Mouse (Mus musculus): ENCODE measurements around the gene Anapc11. TPM values are rescaled to one million over a fixed set of nuclear protein-coding genes. Genes with fewer than 3 reads are reported as not detected.
A peak's percentile ranks its signal among the peaks of the same experiment; 100 is the strongest.

Anapc11 gene
- polyA plus RNA-seq, 1 experiment, result 97.9 TPM

DNA sequence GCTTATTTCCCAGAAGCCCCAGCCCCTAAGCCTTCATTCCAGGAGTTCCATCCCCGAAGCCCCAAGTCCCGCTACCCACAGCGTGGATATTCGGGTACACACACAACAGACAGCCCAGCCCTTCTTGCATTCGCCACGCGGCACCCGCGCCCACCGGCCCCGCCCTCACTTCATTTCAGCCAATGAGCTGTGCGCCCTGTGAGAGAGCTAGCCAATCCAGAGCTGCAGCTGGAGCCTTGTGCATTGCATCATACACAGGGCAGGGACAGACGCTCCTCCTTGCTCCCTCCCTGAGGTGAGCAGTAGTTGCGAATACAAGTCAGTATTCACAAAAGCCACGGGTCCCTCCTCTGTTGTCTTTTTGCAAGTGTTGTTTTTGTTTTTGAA is 45.4 kb downstream of the Anapc11 start, which contains the start of gene Pycr1:
Gene Pycr1, minus strand, starts transcription at position 169 of the 387 bp plus-strand sequence.
- no peak for TF ChIP-seq CTCF (IDR thresholded peaks at IDR 0.05; ENCODE audit: extremely low read depth, insufficient read length, insufficient replicate concordance, low read depth, low read length)
- no peak for TF ChIP-seq POLR2A (IDR thresholded peaks at IDR 0.05; ENCODE audit: low read depth, low read length)
- Histone ChIP-seq H3K27ac (ENCODE audit: insufficient read depth, low read depth, low read length) (no peak within 1 kb of the TSS), H3K4me1 (ENCODE audit: control insufficient read depth, insufficient read depth, insufficient read length, low read length) (peaks cover 6% of the 10 kb centered on the region; the same call in 1 of the 2 replicates), H3K27me3 (ENCODE audit: control insufficient read depth, insufficient read depth, low read length) (no peaks in the 10 kb centered on the region; the same call in 1 of the 2 replicates), H3K36me3 (ENCODE audit: control insufficient read depth, insufficient read depth, low read length) (no peaks in the 10 kb centered on the region), H3K4me3 (ENCODE audit: low read depth, low read length) (peak within 1 kb of the TSS; percentile 67)
- under 1% methylated on average over 15 of the region's 15 CpGs for WGBS

DNA sequence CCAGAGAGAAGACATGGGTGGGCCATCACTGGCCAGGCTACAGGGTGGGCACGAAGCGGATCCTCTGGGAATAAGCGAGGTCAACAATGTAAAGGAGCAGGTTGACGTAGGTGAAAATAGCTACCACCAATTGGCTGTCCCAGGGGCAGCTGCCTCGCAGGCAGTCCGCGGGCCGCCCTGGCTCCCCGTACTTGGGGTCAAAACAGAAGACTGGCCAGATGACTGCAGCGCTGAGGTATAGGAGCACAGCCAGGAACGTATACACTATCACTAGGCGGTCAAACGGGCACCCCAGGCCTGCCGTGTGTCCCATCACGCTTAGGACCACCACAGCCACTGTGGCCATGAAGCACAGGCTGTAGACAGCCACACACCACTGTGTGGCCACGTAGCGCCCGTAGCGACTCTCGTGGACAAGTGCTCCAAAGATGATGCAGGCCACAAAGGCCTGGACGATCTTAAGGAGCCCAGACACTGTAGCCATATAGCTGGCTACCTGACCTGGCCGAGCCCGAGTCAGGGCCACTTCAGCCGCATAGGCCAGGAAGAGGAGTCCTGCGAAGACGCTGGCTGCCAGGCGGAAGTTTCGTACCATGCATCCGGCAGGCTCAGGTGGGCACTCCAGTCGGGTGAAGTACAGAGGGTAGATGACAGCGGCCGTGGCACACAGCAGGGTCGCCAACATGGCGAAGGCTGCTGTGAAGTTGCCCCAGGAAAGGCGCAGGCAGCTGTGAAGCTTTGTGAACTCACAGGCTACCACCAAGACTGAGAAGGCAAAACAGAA is 49.0 kb downstream of the Anapc11 start:
- Histone ChIP-seq H3K27me3 (ENCODE audit: control insufficient read depth, insufficient read depth, low read length) (no peaks in the 10 kb centered on the region; the same call in 1 of the 2 replicates), H3K4me3 (ENCODE audit: low read depth, low read length) (peak overlapping the region; percentile 48; the same call in 1 of the 2 replicates), H3K4me1 (ENCODE audit: control insufficient read depth, insufficient read depth, insufficient read length, low read length) (peaks cover 6% of the 10 kb centered on the region; the same call in 1 of the 2 replicates), H3K36me3 (ENCODE audit: control insufficient read depth, insufficient read depth, low read length) (no peaks in the 10 kb centered on the region), H3K27ac (ENCODE audit: insufficient read depth, low read depth, low read length) (no peak overlapping the region; the same call in 1 of the 2 replicates)
- WGBS, result 88% methylated on average over 35 of the region's 35 CpGs
- TF ChIP-seq POLR2A (IDR thresholded peaks at IDR 0.05; ENCODE audit: low read depth, low read length), result no peak
- no peak for TF ChIP-seq CTCF (IDR thresholded peaks at IDR 0.05; ENCODE audit: extremely low read depth, insufficient read length, insufficient replicate concordance, low read depth, low read length)

DNA sequence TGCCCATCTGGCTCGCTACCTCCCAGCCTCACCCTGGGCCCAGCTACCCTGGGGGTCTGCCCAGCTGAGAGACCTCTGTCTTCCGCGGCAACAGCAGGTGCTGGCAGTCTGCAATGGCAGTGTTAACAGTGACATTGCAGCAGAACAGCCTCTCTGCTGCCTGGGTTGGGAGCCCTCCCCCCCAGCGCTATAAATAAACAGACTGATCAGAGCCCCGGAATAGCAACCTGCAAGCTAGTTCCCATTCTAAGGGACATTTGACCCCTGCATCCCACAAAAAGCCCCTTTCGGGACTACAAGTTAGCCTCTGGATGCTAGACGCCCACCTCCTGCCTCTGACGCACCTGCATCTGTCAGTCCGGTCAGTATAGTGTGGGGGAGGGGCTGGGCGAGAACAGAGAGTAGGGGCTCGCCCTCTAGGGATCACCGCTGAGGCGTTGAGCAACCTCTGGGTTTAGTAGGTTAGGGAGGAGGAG is 49.8 kb downstream of the Anapc11 start, which contains the start of gene Myadml2:
Gene Myadml2, minus strand, starts transcription at position 158 of the 476 bp plus-strand sequence.
- TF ChIP-seq CTCF (IDR thresholded peaks at IDR 0.05; ENCODE audit: extremely low read depth, insufficient read length, insufficient replicate concordance, low read depth, low read length), result no peak
- no peak for TF ChIP-seq POLR2A (IDR thresholded peaks at IDR 0.05; ENCODE audit: low read depth, low read length)
- Histone ChIP-seq H3K4me1 (ENCODE audit: control insufficient read depth, insufficient read depth, insufficient read length, low read length) (peaks cover 5% of the 10 kb centered on the region; the same call in 1 of the 2 replicates), H3K27ac (ENCODE audit: insufficient read depth, low read depth, low read length) (peak within 1 kb of the TSS; percentile 11; the same call in 1 of the 2 replicates), H3K27me3 (ENCODE audit: control insufficient read depth, insufficient read depth, low read length) (no peaks in the 10 kb centered on the region), H3K4me3 (ENCODE audit: low read depth, low read length) (peak within 1 kb of the TSS; percentile 48), H3K36me3 (ENCODE audit: control insufficient read depth, insufficient read depth, low read length) (no peaks in the 10 kb centered on the region)
- 11% methylated on average over 13 of the region's 13 CpGs for WGBS

DNA sequence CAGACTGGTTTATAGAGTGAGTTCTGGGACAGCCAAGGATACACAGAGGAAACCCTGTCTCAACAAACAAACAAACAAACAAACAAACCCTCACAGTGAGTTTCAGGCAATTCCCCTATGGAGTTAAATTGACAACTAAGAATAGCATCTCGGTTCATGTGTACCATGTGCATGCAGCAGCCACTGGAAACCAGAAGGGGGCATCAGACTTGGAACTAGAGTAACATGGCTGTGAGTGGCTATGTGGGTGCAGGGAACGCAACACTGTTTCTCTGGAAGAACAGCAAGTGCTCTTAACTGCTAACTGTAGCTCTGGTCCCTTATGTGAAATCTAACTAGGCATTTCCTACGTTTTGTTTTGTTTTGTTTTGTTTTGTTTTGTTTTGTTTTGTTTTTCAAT is 53.7 kb downstream of the Anapc11 start:
- Histone ChIP-seq H3K27ac (ENCODE audit: insufficient read depth, low read depth, low read length) (no peak overlapping the region), H3K36me3 (ENCODE audit: control insufficient read depth, insufficient read depth, low read length) (no peaks in the 10 kb centered on the region), H3K27me3 (ENCODE audit: control insufficient read depth, insufficient read depth, low read length) (no peaks in the 10 kb centered on the region), H3K4me1 (ENCODE audit: control insufficient read depth, insufficient read depth, insufficient read length, low read length) (peaks cover 2% of the 10 kb centered on the region; the same call in 1 of the 2 replicates), H3K4me3 (ENCODE audit: low read depth, low read length) (no peak overlapping the region)
- no peak for TF ChIP-seq CTCF (IDR thresholded peaks at IDR 0.05; ENCODE audit: extremely low read depth, insufficient read length, insufficient replicate concordance, low read depth, low read length)
- TF ChIP-seq POLR2A (IDR thresholded peaks at IDR 0.05; ENCODE audit: low read depth, low read length), result no peak
- 74% methylated on average over 3 of the region's 3 CpGs for WGBS

DNA sequence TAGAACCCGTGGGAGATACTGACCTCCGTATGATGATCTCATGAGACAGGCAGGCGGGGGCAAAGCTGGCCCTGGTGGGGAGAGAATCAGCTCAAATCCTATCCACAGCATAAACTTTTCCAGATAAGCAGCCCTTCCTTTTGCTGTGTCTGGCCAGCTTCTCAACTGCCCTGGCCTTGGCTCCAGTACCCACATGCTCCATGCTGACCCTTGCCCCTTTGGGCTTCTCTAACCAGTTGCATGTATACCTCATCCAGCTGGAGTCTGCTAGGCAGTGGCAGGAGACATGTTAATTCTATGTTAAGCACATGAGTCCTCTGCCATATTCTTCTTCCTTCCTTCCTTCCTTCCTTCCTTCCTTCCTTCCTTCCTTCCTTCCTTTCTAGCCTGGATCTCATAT is 56.5 kb downstream of the Anapc11 start:
- Histone ChIP-seq H3K27me3 (ENCODE audit: control insufficient read depth, insufficient read depth, low read length) (peaks cover 9% of the 10 kb centered on the region), H3K4me3 (ENCODE audit: low read depth, low read length) (no peak overlapping the region), H3K27ac (ENCODE audit: insufficient read depth, low read depth, low read length) (no peak overlapping the region), H3K36me3 (ENCODE audit: control insufficient read depth, insufficient read depth, low read length) (no peaks in the 10 kb centered on the region), H3K4me1 (ENCODE audit: control insufficient read depth, insufficient read depth, insufficient read length, low read length) (peaks cover 3% of the 10 kb centered on the region)
- WGBS, result 79% methylated on average over 3 of the region's 3 CpGs
- TF ChIP-seq POLR2A (IDR thresholded peaks at IDR 0.05; ENCODE audit: low read depth, low read length) (no peak), CTCF (IDR thresholded peaks at IDR 0.05; ENCODE audit: extremely low read depth, insufficient read length, insufficient replicate concordance, low read depth, low read length) (no peak)

DNA sequence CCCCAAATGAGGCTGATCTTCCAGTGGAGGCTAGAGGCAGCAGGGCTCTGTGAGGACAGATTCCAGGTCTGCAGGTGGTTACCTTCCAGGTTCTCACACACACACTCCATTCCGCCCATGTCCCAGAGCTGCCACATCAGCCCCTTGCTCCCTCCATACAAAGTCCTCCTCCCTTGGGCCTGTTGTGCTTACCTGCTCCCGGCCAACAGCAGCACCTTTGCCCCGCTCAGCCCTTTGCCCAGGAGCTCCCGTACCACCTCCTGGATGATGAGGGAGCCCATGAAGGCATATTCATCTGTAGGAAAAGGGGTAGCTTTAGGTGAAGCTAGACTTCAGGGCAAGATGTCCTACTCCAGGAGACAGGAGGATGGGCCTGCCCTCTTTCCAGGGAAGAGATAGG is 59.1 kb downstream of the Anapc11 start:
- 59% methylated on average over 4 of the region's 4 CpGs for WGBS
- Histone ChIP-seq H3K27ac (ENCODE audit: insufficient read depth, low read depth, low read length) (no peak overlapping the region), H3K36me3 (ENCODE audit: control insufficient read depth, insufficient read depth, low read length) (no peaks in the 10 kb centered on the region), H3K4me1 (ENCODE audit: control insufficient read depth, insufficient read depth, insufficient read length, low read length) (peaks cover 13% of the 10 kb centered on the region), H3K27me3 (ENCODE audit: control insufficient read depth, insufficient read depth, low read length) (peaks cover 34% of the 10 kb centered on the region), H3K4me3 (ENCODE audit: low read depth, low read length) (no peak overlapping the region)
- TF ChIP-seq POLR2A (IDR thresholded peaks at IDR 0.05; ENCODE audit: low read depth, low read length) (no peak), CTCF (IDR thresholded peaks at IDR 0.05; ENCODE audit: extremely low read depth, insufficient read length, insufficient replicate concordance, low read depth, low read length) (no peak)

Other genes with a start within 250 kb of the Anapc11 start
- gene Actg1, start 249.9 kb upstream of the Anapc11 start, polyA plus RNA-seq (2012; rRNA removed), result 927 and 1,318 TPM in 2 replicates
- gene Fscn2, start 236.9 kb upstream of the Anapc11 start, polyA plus RNA-seq (2012; rRNA removed), result not detected in 2 replicates
- 32.0 and 49.2 TPM in 2 replicates for gene Faap100, start 219.7 kb upstream of the Anapc11 start, polyA plus RNA-seq (2012; rRNA removed)
- gene Nploc4, start 160.7 kb upstream of the Anapc11 start, polyA plus RNA-seq (2012; rRNA removed), result 29.0 and 54.8 TPM in 2 replicates
- 0.15 and 0.60 TPM in 2 replicates for gene Tspan10, start 155.8 kb upstream of the Anapc11 start, polyA plus RNA-seq (2012; rRNA removed)
- gene Pde6g, start 144.9 kb upstream of the Anapc11 start, polyA plus RNA-seq (2012; rRNA removed), result 0.43 TPM in 2 replicates
- gene Oxld1, start 140.4 kb upstream of the Anapc11 start, polyA plus RNA-seq (2012; rRNA removed), result 16.6 and 23.6 TPM in 2 replicates
- 3.6 and 4.4 TPM in 2 replicates for gene Ccdc137, start 140.3 kb upstream of the Anapc11 start, polyA plus RNA-seq (2012; rRNA removed)
- 14.3 and 15.4 TPM in 2 replicates for gene Arl16, start 130.8 kb upstream of the Anapc11 start, polyA plus RNA-seq (2012; rRNA removed)
- 130 and 155 TPM in 2 replicates for gene Mrpl12, start 113.8 kb upstream of the Anapc11 start, polyA plus RNA-seq (2012; rRNA removed)
- 298 and 416 TPM in 2 replicates for gene Slc25a10, start 106.6 kb upstream of the Anapc11 start, polyA plus RNA-seq (2012; rRNA removed)
- gene Gcgr, start 67.7 kb upstream of the Anapc11 start, polyA plus RNA-seq (2012; rRNA removed), result 1.4 and 2.6 TPM in 2 replicates
- 24.0 and 30.3 TPM in 2 replicates for gene Mcrip1, start 48.7 kb upstream of the Anapc11 start, polyA plus RNA-seq (2012; rRNA removed)
- 0.51 TPM in 1 of 2 replicates, not detected in the other for gene Ppp1r27, start 47.3 kb upstream of the Anapc11 start, polyA plus RNA-seq (2012; rRNA removed)
- gene P4hb, start 25.2 kb upstream of the Anapc11 start, polyA plus RNA-seq (2012; rRNA removed), result 442 and 705 TPM in 2 replicates
- 489 and 1,022 TPM in 2 replicates for gene Arhgdia, start 16.8 kb upstream of the Anapc11 start, polyA plus RNA-seq (2012; rRNA removed)
- gene Alyref, start 56 bp upstream of the Anapc11 start, polyA plus RNA-seq (2012; rRNA removed), result 12.0 and 24.0 TPM in 2 replicates
- 0.98 and 7.2 TPM in 2 replicates for gene Npb, start 10.1 kb downstream of the Anapc11 start, polyA plus RNA-seq (2012; rRNA removed)
- gene Pcyt2, start 19.5 kb downstream of the Anapc11 start, polyA plus RNA-seq (2012; rRNA removed), result 449 and 1,029 TPM in 2 replicates
- 99.1 and 147 TPM in 2 replicates for gene Sirt7, start 26.8 kb downstream of the Anapc11 start, polyA plus RNA-seq (2012; rRNA removed)
- gene Mafg, start 35.2 kb downstream of the Anapc11 start, polyA plus RNA-seq (2012; rRNA removed), result 24.8 and 33.6 TPM in 2 replicates
- gene Pycr1, start 45.3 kb downstream of the Anapc11 start, polyA plus RNA-seq (2012; rRNA removed), result 17.1 and 19.9 TPM in 2 replicates
- 0.39 and 1.0 TPM in 2 replicates for gene Myadml2, start 49.7 kb downstream of the Anapc11 start, polyA plus RNA-seq (2012; rRNA removed)
- 0.67 and 0.99 TPM in 2 replicates for gene Notum, start 62.8 kb downstream of the Anapc11 start, polyA plus RNA-seq (2012; rRNA removed)
- 86.9 and 138 TPM in 2 replicates for gene Aspscr1, start 74.6 kb downstream of the Anapc11 start, polyA plus RNA-seq (2012; rRNA removed)
- gene Cenpx, start 115.3 kb downstream of the Anapc11 start, polyA plus RNA-seq (2012; rRNA removed), result 38.4 and 46.2 TPM in 2 replicates
- 22.0 and 23.9 TPM in 2 replicates for gene Lrrc45, start 115.5 kb downstream of the Anapc11 start, polyA plus RNA-seq (2012; rRNA removed)
- gene Rac3, start 123.0 kb downstream of the Anapc11 start, polyA plus RNA-seq (2012; rRNA removed), result 4.1 and 5.1 TPM in 2 replicates
- 102 and 127 TPM in 2 replicates for gene Dcxr, start 128.9 kb downstream of the Anapc11 start, polyA plus RNA-seq (2012; rRNA removed)
- 1.2 and 11.4 TPM in 2 replicates for gene Cbr2, start 133.7 kb downstream of the Anapc11 start, polyA plus RNA-seq (2012; rRNA removed)
- gene Hmga1b, start 164.4 kb downstream of the Anapc11 start, polyA plus RNA-seq (2012; rRNA removed), result 1.4 and 58.5 TPM in 2 replicates
- 41.0 and 90.5 TPM in 2 replicates for gene Rfng, start 185.8 kb downstream of the Anapc11 start, polyA plus RNA-seq (2012; rRNA removed)
- 57.5 and 86.4 TPM in 2 replicates for gene Gps1, start 185.9 kb downstream of the Anapc11 start, polyA plus RNA-seq (2012; rRNA removed)
- gene Dus1l, start 198.0 kb downstream of the Anapc11 start, polyA plus RNA-seq (2012; rRNA removed), result 24.1 and 29.0 TPM in 2 replicates
- gene Fasn, start 226.1 kb downstream of the Anapc11 start, polyA plus RNA-seq (2012; rRNA removed), result 151 and 154 TPM in 2 replicates

Data from small intestine, adult 2 months (tissue).